Mouse (Mus musculus) heart, postnatal 0 days (tissue): Measurements from ENCODE around the gene Tmem181a.
"Not testable (repeated sequence)": the region's sequence is repeated elsewhere in the genome, so short reads cannot be mapped to it uniquely, and the experiment has no call there.

Experiments used
- CTCF ChIP-seq: IDR thresholded peaks from 2 replicates; pipeline ENCODE4 v1.5.1; 2016; ENCODE audit warnings: antibody characterized with exemption, control low read depth, low read depth
- EP300 ChIP-seq: IDR thresholded peaks from 2 replicates; pipeline ENCODE4 v1.6.1; 2016; ENCODE audit warnings: antibody characterized with exemption, low read depth

GRCm38 (mm10) chr17:6279205-6279604, 22.5 kb downstream of the Tmem181a start:
- TF ChIP-seq CTCF, EP300: not testable (repeated sequence)
